Mouse (Mus musculus): ENCODE measurements around the gene Glb1l.
"Not testable (repeated sequence)": the region's sequence is repeated elsewhere in the genome, so short reads cannot be mapped to it uniquely, and the experiment has no call there.

The Glb1l gene

DNA sequence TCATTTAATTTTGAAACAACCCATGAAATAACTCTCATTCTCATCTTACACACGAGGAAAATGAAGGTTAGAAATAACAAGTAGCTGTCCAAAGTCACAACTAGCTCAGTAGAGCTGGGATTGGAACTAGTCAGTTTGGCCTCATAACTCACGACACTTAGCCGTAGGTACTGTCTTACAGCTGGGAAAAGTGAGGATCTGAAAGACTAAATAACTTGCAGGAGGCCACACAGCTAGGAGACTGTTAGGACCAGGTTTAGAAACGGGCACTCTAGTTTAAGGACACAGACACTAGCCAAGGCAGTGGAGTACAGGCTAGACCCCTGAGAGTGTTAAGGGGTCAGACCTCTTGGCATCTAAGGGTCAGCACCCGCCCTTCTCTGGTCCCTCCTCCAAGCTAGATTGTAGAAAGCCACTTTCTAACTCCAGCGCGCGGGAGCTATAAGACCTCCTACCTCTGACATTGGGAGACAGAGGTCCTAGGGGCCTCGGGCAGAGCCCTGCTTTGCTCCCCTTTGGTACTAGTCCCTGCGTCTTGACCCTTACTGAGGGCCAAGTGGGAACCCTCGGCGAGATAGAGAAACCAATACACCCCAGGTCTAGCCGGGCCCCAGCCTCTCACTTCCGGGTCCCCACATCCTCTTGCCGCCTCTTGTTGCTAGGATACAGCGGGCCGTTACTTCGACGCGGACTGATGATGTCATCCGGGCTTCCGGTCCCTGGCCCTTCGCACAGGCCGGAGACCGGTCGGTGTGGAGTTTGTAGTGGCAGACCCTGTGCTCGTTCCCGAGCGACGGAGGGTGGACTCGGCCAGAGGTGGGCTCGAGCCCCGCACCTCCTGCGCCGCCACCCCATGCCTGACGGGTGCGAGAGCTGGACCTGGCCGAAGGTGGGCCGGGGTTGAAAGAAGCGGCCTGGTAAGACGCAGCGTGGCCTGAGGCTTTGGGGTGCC is at the start of gene Glb1l, which contains the start of gene Stk16:
Gene Glb1l (minus strand): TSS at position 678 of the 952 bp plus-strand sequence.
Gene Stk16 (plus strand): TSS at position 703 of the 952 bp plus-strand sequence.
- DNase-seq (ENCODE audit: low spot score) = peak; percentile 94

DNA sequence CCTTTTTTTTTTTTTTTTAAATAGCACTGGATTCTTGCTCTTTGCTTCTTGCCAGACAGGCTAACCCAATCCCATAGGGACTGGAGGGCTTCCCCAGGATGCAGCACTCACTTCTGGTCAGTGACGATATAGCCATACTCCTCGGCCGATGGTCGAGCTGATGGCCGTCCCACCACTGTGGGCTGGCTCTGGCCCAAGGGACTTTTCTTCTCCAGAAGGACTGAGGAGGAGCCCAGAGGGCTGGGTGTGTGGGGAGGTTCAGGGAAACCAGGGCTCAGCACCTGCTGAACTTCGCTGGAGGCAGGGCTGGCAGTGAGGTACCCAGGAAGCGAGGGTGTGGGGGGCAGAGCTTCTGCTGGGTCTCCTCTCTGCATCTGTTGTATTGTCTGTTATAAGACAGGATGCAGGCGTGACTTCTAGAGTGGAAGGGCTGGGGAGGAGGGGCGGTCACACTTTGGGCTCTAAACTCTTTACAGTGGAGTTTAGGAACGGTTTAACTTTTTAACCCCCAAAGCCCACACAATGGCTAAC is 45.0 kb upstream of the Glb1l start:
- DNase-seq (ENCODE audit: low spot score) = no peak

DNA sequence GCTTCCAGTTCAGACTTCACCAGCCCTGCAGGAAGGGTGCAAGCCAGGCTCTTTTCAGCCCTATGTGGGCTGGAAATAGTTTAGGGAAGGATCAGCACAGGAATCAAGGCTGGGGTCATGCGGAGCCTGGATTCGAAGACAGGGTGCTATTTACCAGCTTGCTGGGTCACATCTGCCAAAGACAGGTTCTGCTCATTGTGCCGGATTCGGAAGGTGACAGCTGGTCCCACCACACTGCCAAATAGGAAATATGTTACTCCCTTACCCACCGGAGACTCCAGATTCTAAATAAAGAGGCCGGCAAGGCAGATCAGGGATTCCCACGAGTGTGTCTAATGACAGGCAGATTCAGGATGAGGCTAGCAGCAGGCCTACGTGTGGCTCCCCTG is 44.0 kb upstream of the Glb1l start:
- DNase-seq (ENCODE audit: low spot score) = no peak

DNA sequence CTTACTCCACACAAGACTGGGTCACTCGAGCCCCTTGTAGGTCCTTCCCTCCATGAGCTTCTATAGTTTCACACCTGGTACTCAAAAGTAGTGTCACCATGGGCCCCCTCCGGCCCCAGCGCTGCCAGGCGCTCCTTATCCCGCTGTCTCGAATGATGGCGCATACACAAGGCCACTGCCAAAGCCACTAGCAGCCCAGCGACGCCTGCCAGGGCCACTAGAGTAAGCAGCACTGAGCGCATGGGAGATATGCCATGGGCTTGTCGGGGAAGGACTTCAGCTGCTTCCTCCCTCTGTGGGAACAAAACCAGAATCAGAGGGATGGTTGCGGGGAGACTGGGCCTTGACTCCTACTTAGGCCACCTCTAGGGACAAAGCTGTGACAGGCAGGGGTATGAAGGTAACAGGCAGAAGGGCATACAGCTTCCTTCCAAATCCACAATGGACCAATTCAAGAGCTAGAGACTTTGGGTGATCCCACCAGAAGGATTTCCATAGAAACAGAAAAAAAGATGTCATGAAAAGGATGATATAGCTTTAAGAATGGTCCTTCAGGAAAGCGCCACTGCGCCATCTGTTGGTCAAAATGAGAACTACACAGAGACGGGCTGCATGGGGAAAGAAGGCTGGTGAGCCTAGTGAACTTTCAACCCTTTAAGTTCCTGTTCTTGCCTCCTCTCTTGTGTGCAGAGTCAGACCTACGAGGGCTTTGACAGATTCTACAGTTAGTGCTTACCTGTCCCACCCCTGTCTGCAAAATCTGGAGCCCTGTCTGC is 43.4 kb upstream of the Glb1l start:
- peak; percentile 50 for DNase-seq (ENCODE audit: low spot score)

DNA sequence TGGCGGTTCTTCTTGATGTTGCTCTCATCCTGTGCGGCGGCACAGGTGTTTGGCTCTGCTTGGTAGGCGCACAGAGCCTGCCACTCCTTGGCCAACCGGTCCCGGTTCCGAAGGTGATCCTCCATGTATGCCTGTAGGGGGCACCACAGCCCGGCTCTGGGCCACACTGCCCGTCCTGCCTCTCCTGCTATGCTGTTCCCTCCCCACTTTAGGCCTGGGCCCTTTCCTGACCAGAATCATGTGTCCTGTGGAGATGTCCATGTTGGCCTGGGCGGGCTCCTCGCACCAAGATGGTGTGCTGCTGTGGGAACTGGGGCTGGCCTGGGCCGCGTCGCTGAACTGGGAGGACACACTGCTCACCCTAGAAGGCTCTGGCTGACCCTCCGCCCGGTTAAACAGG is 42.4 kb upstream of the Glb1l start:
- no peak for DNase-seq (ENCODE audit: low spot score)

DNA sequence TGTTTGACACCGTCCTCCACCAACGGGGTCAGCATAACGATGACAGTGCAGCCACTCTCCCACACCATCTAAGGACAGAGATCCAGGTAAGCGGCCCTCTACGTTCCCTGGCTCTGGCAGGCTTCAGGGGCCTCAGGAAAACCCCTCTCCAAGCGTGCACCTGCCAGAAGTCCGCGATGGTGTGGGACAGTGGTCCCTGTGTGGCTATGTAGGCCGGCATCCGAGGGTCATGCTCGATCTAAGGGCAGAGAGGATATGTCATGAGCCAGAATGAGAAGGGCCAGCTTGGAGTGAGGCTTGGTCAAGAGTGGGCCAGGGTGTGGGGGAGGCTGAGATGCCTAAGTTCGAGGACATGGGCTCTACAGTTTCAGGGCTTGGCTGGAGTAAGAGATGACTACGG is 41.7 kb upstream of the Glb1l start:
- no peak for DNase-seq (ENCODE audit: low spot score)

DNA sequence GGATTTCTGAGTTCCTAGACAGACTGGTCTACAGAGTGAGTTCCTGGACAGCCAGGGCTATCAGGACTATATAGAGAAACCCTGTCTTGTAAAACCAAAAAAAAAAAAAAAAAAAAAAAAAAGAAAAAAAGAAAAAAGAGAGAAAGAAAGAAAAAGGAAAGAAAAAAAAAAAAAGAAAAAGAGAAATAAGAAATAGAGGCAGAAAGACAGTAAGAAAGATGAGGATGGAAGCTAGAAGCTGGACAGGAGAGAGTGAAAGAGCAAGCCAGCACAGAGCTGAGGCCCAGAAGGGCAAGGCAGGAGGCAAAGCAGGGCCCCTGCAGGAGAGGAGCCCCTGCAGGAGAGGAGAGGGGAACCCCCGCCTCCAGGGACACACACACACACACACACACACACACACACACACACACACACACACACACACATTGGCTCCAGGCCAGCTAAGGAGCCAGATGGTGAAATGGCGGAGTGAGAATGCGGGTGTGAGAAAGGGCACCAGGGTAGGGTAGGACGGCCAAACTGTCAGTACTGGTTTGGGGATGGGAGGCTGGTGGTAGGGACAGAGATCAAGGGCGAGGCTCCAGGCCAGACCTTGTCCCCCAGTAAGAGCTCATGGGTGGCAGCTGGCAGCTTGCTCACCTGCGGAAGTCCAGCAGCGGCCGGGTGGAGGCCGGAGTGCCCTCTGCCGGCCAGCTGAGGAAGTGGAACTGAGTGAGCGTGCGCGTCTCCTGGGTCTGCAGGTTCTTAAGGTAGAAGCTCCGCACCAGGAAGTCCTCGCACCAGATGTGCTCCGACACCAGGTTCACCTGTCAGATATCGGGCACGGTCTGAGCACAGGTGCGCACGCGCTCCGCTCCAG is 40.7 kb upstream of the Glb1l start:
- DNase-seq (ENCODE audit: low spot score) = peak; percentile 83

DNA sequence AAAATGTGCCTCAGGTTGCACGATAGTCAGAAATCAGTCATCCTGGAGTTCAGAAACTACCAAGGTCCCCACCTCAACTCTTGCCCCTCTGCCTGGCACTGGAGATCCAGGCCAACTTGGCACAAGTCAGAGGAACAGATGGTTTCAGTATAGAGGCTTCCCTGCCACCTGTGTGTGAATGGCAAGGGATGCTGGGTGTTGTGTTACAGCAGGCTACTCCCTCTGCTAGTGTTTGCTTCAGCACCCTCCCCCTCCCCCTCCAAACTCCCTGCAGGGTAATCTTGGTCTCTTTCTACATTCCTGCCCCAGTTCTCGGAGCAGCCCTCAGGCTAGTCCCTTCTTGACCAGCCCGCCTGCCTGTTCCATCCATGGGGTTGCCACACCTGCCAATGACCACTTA is 39.9 kb upstream of the Glb1l start:
- no peak for DNase-seq (ENCODE audit: low spot score)

DNA sequence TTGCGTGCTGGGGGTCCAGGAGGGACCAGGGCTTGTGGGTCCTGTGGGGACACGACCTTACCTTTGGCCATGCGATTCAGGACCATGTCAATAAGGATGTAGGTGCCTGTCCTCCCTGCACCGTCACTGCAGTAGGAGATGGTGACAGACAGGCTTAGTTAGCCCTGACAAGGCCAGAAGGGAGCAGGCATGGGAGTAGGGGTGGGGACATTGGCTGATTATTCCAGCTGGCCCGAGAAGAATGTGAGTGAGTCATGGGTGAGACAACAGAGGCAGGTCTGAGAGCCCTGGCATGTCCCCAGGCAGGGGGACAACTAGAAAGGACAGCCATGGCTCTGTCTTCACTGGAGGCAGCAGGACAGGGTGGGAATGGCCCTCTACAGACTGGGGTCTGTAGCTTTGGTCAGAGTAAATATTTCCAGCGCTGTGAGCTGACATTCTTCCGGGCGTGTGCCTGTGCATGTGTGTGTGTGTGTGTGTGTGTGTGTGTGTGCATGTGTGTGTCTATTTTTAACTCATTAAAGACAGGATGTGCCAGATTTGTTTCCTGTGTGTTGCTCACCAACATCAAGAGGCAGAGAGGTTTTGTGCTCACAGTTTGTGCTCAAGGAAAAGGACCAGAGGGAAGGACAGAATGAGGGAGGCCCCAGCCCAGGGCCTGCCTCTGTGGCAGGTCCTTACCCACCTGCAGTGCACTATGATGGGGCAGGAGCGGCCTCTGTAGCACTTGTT is 37.6 kb upstream of the Glb1l start:
- no peak for DNase-seq (ENCODE audit: low spot score)

DNA sequence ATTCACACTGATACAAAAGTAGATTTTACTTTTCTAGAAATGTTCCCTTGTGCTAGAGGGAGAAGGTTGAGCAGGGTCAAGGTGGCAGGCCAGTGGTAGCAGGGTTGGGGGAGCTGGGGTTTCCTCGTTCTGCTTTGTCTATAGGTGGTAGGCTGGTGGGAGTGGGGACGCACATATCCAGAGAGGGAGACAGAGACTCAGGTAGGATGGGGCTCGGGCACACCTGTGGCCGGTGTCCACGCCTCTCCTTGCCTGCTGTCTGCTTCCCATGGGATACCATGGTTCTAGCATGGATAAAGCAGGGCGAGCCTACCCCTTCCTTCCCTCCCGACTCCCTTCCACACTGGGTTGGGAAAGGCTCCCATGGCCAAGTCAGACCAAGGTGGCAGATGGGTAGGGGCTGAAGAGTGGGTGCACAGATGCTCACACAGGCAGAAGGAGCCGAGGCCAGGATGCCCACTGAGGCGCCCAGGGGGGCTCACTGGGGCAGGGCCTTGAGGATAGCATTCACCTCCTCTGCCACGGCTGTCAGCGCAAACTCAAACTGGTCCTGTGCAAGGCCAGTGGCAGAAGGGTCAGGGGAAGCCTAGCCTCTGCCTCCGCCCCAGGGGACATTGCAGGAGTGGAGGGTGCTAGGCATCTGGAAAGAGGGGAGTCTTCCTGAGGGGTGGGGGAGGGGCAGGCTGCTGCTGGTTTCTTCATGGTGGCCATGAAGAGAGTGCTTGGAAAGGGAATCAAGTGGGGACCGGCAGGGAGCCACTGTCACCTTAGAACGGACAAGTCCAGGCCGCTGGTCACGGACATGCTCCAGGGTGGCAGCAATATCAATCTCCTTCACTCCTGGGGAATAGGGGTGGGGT is 36.7 kb upstream of the Glb1l start:
- DNase-seq (ENCODE audit: low spot score) = no peak

DNA sequence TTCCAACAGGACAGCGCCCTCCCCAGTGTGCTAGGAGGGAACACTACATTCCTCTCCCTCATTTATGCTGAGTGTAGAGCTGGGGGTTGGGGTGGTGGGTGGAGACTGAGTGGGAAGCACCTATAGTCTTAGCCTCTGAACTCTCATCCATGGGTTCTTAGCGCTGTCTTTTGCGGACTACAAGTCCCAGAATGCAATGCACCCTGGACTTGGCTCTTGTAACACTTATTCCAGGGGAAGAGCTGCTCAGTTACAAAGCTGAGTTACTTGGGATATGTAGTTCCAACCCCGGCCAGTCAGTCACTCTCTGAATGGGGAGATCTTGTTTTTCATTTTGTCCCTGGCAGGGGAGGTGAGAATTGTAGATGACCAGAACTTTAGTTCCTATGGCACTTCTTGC is 34.2 kb upstream of the Glb1l start:
- DNase-seq (ENCODE audit: low spot score) = peak; percentile 51

DNA sequence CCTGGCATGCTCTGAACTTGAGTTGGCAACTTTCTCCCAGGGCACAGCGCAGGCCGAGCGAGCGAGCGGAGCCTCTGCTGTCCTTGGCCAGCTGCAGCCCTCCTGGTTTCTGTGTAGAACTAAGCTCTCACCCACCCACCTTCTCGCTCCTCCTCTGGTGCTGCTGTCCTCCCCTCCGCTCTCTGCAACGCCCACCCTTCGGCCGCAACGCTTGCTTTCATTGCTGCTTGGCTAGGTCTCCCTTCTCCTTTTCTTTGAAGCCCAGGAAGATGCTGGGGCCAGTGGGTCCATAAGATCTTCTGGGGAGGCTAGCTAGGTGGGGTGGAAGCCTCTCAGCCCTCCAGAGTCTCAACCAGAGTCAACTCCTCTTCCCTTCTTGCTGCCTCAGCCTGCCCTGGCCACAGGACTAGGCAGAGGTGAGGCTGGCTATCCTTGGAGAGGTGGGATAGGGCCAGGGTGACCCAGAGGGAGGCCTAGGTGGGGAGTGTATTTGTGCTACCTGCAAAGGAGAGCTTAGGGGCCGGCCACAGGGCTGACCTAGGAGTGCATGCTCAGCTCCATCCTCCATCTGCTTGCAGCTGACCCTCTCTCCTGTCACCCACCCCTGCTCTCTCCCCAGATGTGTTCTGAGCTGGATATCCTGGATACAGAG is 33.7 kb upstream of the Glb1l start:
- no peak for DNase-seq (ENCODE audit: low spot score)

DNA sequence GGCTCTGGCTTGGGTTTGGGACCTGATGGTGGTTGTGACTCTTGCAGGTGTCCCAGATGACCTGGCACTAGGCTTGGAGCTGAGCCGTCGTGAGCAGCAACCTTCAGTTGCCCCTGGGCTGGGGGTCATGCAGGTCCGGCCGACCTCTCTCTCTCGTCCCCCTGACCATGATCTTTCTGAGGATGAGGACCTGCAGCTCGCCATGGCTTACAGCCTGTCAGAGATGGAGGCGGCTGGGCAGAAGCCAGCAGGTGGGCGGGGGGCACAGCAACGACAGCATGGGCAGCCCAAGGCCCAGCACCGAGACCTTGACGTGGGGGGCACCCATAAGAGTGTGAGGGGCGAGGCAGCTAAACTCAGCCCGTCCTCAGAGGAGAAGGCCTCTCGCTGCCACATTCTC is 32.8 kb upstream of the Glb1l start:
- DNase-seq (ENCODE audit: low spot score) = no peak

DNA sequence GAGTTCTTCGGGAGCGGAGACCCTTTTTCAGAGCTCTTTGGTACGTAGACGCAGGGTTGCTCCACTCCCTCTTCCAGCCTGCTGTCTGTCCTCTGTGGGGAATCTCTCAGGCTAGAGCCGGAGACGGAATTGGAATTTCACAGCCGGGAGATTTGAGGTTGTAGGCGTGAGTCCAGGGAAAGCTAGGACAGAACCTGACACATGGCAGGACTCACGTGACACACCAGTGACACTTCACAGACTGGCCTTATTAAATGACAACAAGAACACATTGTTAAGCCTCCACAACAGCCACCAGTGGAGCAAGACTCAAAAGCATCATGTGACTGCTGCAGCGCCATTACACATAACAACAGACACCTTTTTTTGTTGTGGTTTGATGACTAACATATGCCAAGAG is 29.0 kb upstream of the Glb1l start:
- no peak for DNase-seq (ENCODE audit: low spot score)

DNA sequence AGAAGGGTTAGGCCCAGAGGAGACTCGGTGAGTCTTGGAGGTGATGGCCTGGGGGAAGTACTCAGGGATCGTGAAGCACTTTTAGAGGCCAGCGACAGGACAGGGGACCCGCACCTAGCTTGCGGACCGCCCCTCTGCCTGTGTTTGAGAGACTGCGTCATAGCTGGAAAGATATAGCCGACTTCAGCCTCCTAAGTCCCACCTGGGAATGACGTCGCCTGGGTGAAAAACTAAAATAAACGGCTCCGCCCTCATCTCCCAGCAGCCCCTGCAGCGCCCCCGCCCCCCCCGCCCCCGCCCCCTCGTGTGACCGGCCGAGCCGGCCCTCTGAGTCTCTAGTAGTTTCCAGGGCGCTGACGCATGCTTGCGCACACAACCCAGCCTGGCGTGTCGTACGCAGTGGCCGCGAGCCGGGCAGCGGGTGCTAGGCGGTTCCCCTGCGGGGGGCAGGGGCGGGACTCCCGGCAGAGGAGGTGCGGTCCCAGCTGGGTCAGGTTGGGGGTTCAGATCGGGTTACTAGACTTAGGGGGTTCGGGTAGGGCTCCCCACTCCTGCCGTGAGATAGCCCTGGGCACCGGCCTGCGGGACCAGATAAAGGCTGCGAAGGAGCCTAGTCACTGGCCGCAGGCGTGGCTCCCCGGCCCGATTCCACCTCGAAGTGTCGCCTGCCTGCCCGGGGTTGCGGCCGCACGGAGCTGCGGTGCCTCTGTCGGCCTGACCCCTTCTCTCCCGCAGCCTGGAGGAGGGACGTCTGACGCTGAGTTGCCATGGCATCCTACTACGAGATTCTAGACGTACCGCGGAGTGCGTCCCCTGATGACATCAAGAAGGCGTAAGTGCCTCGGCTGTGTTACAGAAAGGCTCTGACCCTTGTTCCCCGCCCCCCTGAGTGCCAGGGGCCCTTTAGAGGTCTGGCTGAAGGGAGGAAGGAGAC is 25.8 kb upstream of the Glb1l start, which contains the start of gene Dnajb2:
Gene Dnajb2 (plus strand): TSS at position 290 of the 934 bp plus-strand sequence.
- peak; percentile 94 for DNase-seq (ENCODE audit: low spot score)

DNA sequence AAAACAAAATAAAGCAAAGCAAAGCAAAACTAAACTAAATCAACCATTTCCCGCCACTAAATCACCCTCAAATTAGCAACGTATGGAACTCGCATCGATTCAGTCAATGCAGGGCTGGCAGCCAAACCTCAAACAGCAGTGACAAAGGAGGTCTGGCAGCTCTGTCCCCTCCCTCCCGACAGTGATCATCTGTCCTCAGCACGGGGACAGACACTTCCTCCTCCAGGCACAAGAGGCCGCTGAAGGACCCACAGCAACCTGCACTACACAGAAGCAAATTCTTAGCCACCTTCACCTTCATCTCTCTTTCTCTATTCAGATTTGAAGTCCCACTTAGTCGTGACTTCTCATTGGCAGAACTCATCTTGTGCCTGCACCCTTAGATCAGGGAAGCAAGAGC is 24.0 kb upstream of the Glb1l start:
- DNase-seq (ENCODE audit: low spot score) = peak; percentile 56

DNA sequence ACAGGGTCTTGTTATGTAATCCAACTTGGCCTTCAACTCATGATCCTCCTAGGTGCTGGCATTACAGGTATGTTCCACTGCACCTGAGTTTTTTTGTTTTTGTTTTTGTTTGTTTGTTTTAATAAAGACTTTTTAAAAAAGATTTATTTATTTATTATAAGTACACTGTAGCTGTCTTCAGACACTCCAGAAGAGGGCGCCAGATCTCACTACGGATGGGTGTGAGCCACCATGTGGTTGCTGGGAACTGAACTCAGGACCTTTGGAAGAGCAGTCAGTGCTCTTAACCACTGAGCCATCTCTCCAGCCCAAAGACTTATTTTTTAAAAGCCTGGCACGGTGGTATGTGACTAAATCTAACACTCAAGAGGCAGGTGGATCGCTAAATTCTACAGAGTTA is 21.9 kb upstream of the Glb1l start:
- DNase-seq (ENCODE audit: low spot score) = not testable (repeated sequence)

DNA sequence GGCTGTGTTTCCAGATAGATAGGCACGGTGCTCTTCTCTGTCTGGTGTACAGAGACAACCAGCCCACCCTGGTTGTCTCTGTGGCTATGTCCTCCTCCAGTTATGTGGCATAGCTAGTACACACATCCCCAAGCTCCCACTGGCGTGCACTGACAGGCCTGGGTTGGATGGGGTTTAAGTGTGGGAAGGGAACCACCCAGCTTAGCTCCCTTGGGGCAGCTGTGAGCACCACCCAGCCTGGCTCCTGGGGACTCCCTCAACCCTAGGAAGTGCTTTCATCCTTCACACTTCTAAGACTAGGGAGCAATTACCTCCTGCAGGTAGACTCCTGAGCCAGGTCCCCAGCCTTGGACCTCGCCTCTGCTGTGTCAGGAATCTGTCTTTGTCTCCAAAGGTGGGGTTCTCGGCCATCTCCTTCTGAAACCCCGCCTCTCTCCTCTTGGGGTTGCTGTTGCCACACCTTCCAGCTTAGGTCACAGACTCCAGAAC is 21.1 kb upstream of the Glb1l start, which contains the start of gene A630095N17Rik:
Gene A630095N17Rik (minus strand): TSS at position 439 of the 489 bp plus-strand sequence.
- DNase-seq (ENCODE audit: low spot score) = no peak
